Mouse (Mus musculus) MN1 (cell line): Measurements from ENCODE around the gene Sdad1.

Experiments used
- DNase-seq: peaks from one replicate; pipeline ENCODE4 v3.0.0-alpha.2; 2016; ENCODE audit warnings: low spot score

Gene Sdad1

GRCm38 (mm10) chr5:92312046-92312715 is 1.9 kb upstream of the Sdad1 start:
- peak; percentile 88 for DNase-seq

DNA sequence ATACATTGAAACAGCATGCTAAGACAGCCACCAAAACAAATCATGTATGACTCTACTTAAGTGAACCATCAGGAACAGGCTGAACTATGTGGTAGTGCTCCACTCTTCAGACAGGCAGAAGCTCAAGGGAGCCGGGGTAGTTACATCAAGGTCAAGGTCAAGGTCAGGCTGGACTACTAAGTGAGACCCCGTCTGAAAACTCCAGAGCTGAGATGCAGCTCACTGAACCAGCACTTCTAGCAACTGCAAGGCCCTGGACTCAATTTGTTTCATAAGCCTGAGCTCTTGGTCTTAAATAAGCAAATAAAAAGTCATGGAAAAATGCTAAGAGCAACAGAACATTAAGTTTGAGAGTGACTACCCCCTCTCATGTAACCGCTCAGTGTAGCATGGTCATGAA is 6.0 kb downstream of the Sdad1 start:
- no peak for DNase-seq

- DNase-seq, result no peak
These were observed 8.0 kb downstream of the Sdad1 start for GRCm38 (mm10) chr5:92302149-92302840.

DNA sequence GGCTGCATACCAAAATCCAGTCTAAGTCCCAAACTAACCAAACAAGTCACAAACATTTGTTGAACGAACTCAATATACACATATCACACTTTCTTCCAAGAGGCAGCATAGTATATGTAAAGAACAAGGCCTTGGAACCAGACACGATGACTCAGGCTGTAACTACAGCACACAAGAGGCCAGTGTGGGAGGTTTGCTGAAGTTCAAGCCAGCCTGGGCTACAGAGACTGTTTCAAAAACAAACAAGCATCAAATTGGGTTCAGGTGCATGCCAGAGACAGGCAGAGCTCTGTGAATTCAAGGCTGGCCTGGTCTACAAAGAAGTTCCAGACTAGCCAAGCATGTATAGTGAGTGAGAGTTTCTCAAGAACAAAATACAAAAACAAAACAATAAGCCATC is 15.8 kb downstream of the Sdad1 start:
- DNase-seq, result no peak

DNA sequence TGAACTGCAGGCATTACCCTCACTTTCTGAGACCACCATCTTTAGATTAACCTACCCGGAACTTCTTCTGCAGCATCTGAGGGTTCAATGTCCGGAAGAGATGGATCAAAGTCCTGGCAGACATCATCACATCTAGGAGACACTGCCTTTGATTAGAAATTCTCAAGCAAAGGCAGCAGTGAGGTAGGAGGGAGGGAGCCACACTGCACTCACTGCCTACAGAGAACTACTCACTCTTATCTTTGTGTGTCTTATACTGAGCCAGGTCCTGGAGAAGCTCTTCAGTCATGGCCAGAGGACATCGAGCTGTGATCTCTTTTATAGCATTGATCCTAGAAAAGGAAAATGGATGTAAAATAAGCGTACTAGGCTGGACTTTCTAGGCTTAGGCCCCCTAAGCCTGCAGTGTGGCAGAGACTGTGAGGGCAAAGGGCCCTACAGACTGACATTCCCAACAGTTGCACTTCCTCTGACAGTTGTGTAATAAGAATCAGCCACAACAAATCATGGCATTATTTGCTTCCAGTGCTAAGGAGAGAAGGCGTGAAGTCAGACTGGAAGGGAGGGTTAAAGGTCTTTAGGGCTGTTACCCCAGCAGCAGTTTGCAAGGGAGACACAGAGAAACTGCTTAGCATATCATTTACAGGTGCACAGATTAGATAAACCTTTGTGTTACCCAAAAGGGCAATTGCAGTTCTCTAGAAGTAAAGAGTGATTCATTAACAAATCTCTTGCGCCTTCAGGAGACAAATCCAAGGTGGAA is 18.4 kb downstream of the Sdad1 start:
- no peak for DNase-seq

DNA sequence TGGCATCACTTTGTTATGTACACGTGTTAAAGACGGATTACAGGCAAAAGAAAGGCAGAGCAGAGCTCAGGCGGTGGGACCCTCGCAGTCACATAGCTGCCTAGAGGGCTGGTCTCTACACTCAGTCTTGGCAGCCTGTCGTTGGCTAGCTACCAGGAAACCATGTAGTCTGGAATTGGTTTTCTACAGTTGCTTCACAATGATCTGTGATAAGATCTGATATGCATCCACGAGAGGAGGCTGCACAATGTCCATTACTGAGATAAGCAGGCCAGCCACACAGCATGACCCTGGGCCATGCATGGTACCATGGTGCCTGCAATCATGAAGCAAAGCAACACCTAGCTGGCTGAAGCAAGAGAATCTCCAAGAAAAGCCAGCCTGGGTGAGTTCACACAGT is 22.4 kb downstream of the Sdad1 start:
- DNase-seq, result peak; percentile 75

DNA sequence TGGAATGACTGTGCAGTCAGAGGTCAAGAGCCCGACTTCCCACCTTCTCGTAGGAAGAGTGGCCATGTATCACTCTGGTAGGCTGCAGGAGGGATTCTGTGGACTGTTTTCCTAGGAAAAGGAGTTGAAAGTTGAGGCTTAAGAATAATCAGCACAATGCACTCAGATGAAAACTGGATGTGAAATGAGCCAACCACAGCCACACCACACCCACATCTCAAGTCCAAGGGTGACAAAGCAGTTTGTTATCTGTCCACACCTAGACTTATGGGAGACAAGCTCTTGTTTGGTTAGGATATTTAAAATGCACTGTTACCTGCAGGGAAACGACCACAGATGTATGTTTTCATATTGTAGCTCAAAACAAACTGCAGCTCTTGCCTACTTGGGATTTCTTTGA is 27.2 kb downstream of the Sdad1 start:
- no peak for DNase-seq

- DNase-seq, result peak; percentile 17
These were observed 27.7 kb downstream of the Sdad1 start for GRCm38 (mm10) chr5:92282571-92282970.

GRCm38 (mm10) chr5:92278942-92279537 is 31.2 kb downstream of the Sdad1 start:
- peak; percentile 30 for DNase-seq

GRCm38 (mm10) chr5:92277437-92278394 is 32.6 kb downstream of the Sdad1 start, which contains the start of gene Naaa:
Naaa (minus strand) TSS chr5:92278170.
- peak; percentile 90 for DNase-seq

DNA sequence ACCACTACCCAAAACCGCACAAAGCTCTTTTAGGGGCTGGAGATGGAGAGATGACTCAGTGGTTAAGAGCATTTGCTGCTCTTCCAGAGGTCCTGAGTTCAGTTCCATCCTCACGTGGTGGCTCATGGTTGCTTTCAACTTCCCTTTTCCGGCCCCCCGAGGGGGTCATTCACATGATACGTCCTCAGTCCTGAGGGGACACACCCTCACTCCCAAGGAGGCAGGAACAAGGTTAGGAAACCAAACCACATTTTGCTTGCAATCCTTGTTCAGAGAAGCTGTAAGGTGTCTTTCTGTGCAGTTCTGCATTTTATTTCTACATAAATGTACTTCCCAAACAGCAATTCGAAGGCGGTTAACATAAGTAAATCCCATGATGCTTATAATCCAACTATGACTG is 39.8 kb downstream of the Sdad1 start:
- no peak for DNase-seq

- peak; percentile 78 for DNase-seq
These were observed 46.4 kb downstream of the Sdad1 start for GRCm38 (mm10) chr5:92263761-92264359.

GRCm38 (mm10) chr5:92262646-92263045 is 47.6 kb downstream of the Sdad1 start:
- DNase-seq, result peak; percentile 65

- no peak for DNase-seq
These were observed 54.1 kb downstream of the Sdad1 start, which contains the start of gene Ppef2 for GRCm38 (mm10) chr5:92256218-92256617. Ppef2 (minus strand) TSS chr5:92256278.

- DNase-seq, result no peak
These were observed 55.8 kb downstream of the Sdad1 start for GRCm38 (mm10) chr5:92254476-92254875.

- DNase-seq, result no peak
These were observed 57.4 kb downstream of the Sdad1 start for GRCm38 (mm10) chr5:92252797-92253343.

DNA sequence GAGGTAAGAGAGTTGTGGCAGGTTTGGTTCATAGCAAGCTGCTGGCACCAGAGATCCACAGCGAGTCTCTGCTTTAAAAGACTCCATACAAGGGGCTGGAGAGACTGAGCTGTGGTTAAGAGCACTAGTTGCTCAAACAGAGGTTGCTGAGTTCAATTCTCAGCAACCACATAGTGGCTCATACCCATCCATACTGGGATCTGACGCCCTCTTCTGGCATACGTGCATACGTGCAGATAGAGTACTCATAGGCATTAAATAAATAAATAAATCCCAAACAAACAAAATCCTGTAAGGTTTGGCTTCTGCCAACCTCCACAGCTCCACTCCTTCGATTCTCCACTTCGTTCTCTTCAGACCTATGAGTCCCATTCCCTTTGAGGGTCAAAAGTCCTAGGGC is 58.2 kb downstream of the Sdad1 start:
- no peak for DNase-seq

DNA sequence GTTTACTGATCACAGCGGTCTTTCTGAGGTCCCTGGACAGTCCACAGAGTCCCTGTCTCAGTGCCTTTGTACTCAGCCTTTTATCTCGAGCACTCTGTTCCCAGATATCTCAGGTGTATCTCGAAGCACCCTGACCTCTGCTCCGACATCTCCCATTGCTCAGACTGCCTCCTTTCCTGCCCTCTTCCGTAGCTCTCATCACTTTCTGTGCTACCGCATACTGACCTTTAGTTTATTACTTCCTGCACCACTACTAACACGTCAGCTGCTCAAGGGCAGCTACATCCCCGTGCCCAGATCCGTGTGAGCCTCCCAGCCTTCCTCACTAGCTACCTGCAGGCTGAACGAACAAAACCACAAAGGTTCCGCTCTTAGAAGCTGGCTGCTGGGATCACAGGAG is 61.7 kb downstream of the Sdad1 start:
- DNase-seq, result no peak

DNA sequence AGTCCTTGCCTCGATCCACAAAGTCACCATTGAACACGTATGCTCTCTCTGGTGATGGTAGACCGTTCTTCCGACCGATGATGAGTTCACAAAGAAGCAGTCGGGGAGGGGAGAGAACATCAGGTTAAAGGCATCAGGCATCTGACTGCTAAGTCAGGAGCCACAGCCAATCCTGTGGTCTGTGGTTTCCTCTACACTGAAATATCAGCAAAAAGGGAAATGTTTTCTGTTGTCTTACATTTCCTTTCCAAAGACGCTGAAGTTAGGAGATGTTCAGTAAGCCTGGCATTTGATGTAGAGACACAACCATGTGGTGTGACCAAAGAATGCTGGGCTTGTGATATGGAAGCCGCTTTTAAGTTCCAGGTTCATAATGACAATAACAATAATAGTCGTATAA is 64.8 kb downstream of the Sdad1 start:
- no peak for DNase-seq

DNA sequence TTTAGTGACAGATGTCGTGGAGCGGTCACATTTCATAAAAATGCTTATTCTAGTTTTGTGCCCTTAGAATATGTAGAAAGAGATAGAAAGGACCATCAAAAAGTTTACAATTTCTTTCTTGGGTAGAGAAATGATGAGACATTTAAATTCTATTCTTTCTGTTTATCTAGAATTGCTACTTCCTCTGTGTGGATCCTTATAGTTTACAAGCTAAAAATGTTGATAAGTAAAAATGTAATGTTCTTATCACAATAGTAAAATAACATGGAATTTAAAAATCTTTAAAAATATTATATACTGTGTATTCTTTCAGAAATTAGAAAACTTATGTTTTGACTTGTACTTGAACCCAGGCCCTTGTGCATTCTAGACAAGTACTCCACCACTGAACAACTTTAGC is 65.4 kb downstream of the Sdad1 start:
- DNase-seq, result no peak

DNA sequence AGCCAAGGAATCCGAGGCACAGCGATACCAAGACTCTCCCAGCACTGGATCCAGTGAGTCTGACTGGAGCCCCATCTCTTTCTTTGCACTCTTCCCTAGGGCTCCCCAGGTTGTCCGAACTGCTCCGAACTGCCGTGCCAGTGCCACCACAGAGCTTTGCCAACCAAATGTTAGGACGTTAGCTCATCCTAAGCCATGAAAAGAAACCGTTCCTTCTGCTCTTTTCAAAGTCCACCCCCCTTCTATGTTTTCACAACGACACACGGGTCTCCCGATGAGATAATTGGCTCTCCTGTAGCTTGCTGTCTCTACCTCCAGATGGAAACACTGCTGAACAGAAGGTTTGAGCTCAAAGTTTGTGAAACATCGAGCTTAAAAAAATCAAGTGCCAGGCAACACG is 69.5 kb downstream of the Sdad1 start:
- no peak for DNase-seq
